Mouse (Mus musculus): ENCODE measurements around the gene Rgsl1. TPM values are rescaled to one million over a fixed set of nuclear protein-coding genes. Genes with fewer than 3 reads are reported as not detected.
"Not testable (repeated sequence)": the region's sequence is repeated elsewhere in the genome, so short reads cannot be mapped to it uniquely, and the experiment has no call there.

Gene Rgsl1
- polyA plus RNA-seq (2012; ENCODE audit: insufficient read depth, insufficient read length, missing spikeins) = 0.36 and 0.49 TPM in 2 replicates

DNA sequence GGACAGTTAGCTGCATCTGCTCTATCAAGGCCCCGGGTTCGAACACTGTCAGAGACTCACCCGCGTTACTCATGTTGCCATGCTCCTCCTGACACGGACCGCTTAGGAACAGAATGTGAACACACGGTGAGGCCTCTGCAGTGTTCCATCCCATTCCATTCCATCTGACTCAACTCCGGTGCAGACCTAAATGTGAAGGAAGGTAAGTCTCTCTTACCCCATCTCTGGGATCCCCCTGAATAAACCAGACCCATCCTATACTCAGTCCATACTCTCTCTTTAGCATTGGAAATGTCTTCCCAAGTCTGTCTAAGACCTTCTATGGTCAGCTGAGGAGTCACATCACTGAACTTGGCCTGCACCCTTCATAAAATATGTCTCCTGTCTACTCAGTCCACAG, at the start of gene Rgsl1:
TSS of gene Rgsl1 (minus strand) at position 101 of the 400 bp plus-strand sequence.
- no peak for TF ChIP-seq POLR2A (IDR thresholded peaks at IDR 0.05; ENCODE audit: borderline replicate concordance, low read depth, low read length)
- H3K27ac ChIP-seq (ENCODE audit: insufficient read depth, low read depth, low read length) = no peak within 1 kb of the TSS
- no peak within 1 kb of the TSS for H3K4me3 ChIP-seq (ENCODE audit: insufficient read depth, low read length)
- H3K4me1 ChIP-seq (ENCODE audit: control insufficient read depth, insufficient read depth, low read length) = peaks cover 3% of the 10 kb centered on the region

DNA sequence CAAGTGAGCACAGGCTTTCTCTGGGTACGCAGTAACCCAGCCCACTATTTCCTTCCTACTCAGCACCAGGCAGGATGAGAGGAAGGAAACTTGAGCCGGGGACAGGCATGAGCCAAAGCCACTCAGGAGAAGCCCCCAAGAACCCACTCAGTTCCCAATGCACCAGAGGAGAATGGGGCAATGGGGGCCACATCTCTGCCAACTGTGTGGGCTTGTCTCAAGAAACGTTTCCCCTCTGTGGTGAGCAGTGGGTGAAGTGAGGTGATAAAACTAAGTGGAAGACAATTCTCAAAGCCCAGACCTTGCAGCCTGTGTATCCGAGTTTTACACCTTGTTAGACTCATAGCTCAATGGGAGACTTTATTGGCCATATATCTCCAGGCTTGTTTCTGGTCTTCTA, 47.5 kb upstream of the Rgsl1 start, which contains the start of gene Teddm1a:
TSS of gene Teddm1a (plus strand) at position 301 of the 400 bp plus-strand sequence.
- TF ChIP-seq CTCF (IDR thresholded peaks at IDR 0.05; ENCODE audit: low read depth, low read length) (no peak), POLR2A (IDR thresholded peaks at IDR 0.05; ENCODE audit: borderline replicate concordance, low read depth, low read length) (no peak)
- no peak within 1 kb of the TSS for H3K27ac ChIP-seq (ENCODE audit: insufficient read depth, low read depth, low read length)
- H3K4me1 ChIP-seq (ENCODE audit: control insufficient read depth, insufficient read depth, low read length) = peaks cover 11% of the 10 kb centered on the region
- H3K4me3 ChIP-seq (ENCODE audit: insufficient read depth, low read length) = no peak within 1 kb of the TSS

DNA sequence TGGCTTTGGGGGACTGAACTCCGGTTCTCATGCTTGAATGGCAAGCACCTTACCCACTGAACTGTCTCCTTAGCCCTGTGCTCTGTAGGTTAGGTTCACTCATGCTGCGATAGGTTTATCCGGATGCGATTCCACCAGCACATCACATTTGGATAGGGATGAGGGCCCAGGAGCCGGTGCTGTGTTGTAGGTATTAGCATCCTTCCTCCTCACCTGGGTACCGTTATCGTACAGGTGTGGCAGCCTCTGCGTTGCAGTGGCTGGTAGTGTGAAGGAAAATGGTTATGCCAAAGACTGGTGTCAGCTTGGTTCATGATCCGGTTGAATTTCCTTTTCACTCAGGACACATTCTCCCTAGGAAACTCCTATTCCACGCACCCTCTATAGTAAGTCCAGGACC, 46.2 kb upstream of the Rgsl1 start:
- Histone ChIP-seq H3K4me3 (ENCODE audit: insufficient read depth, low read length) (no peak overlapping the region), H3K27ac (ENCODE audit: insufficient read depth, low read depth, low read length) (no peak overlapping the region), H3K4me1 (ENCODE audit: control insufficient read depth, insufficient read depth, low read length) (peaks cover 10% of the 10 kb centered on the region)
- TF ChIP-seq POLR2A (IDR thresholded peaks at IDR 0.05; ENCODE audit: borderline replicate concordance, low read depth, low read length) (no peak), CTCF (IDR thresholded peaks at IDR 0.05; ENCODE audit: low read depth, low read length) (no peak)

DNA sequence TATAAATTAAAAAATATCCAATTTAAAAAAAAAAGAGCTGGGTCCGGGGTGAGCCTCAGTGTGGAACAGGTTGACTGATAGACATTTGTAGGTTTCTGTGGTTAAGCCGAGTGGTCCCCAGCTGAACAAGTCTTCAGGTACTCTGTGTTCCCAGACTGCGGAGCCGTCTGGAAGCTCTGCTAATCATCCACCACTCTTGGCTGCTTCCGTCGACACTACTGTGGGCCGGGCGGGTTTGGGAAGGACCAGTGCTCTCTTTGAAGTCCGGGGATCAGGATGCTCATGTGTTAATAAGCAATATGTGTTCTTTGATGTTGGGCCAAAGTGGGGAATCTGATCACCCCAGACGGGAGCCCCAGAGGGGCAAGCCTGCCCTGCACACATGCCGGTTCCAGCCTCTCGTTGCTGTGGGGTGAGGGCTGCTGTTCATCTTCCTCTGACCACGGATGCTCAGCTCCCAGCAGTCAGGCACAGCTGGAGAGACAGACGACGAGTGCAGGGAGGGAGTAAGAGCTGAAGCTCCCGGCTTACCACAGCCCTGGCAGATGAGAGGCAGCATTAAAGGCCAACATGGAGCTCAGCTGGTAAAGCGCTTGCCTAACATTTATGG, 42.2 kb upstream of the Rgsl1 start:
- Histone ChIP-seq H3K27ac (ENCODE audit: insufficient read depth, low read depth, low read length) (no peak overlapping the region), H3K4me3 (ENCODE audit: insufficient read depth, low read length) (no peak overlapping the region), H3K4me1 (ENCODE audit: control insufficient read depth, insufficient read depth, low read length) (no peaks in the 10 kb centered on the region)
- TF ChIP-seq POLR2A (IDR thresholded peaks at IDR 0.05; ENCODE audit: borderline replicate concordance, low read depth, low read length) (no peak), CTCF (IDR thresholded peaks at IDR 0.05; ENCODE audit: low read depth, low read length) (no peak)

DNA sequence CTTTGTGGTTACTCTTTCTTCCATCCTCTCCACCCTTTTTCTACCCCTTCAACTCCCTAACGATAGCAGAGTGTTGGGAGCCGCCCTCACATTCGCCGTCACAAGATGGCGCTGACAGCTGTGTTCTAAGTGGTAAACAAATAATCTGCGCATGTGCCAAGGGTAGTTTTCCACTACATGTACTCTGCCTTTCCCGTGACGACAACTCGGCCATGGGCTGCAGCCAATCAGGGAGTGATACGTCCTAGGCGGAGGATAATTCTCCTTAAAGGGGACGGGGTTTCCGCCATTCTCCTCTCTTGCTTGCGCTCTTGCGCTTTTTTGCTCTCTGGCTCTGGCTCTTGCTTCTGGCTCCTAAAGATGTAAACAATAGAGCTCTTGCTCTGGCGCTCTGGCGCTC, 36.4 kb upstream of the Rgsl1 start:
- not testable (repeated sequence) for H3K4me3 ChIP-seq (ENCODE audit: insufficient read depth, low read length); H3K4me1 ChIP-seq (ENCODE audit: control insufficient read depth, insufficient read depth, low read length)

DNA sequence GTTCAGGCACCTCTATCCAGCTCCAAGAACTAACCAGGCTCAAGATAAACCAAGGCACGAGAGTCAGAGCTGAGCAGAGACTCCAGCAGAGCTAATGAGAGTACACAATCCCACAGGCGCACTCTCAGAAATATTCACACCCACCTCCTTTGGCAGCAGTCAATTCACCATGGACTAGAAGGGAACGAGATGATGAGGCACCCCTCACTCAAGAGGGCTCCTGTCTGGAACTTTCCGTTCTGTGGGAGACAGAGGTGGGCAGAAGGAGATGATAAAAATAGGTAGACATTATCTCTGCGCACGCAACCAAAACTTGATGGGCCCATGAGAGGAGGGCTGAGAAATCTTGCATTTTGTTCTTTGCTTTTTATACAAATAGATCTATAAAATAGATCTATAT, 30.1 kb upstream of the Rgsl1 start, which contains the start of gene Teddm1b:
TSS of gene Teddm1b (plus strand) at position 301 of the 400 bp plus-strand sequence.
- TF ChIP-seq POLR2A (IDR thresholded peaks at IDR 0.05; ENCODE audit: borderline replicate concordance, low read depth, low read length) = no peak
- TF ChIP-seq CTCF (IDR thresholded peaks at IDR 0.05; ENCODE audit: low read depth, low read length) = no peak
- Histone ChIP-seq H3K4me3 (ENCODE audit: insufficient read depth, low read length) (no peak within 1 kb of the TSS), H3K27ac (ENCODE audit: insufficient read depth, low read depth, low read length) (no peak within 1 kb of the TSS), H3K4me1 (ENCODE audit: control insufficient read depth, insufficient read depth, low read length) (no peaks in the 10 kb centered on the region)

More for the DNA sequence above, 36.4 kb upstream of the Rgsl1 start:
- H3K27ac ChIP-seq (ENCODE audit: insufficient read depth, low read depth, low read length) = not testable (repeated sequence)

DNA sequence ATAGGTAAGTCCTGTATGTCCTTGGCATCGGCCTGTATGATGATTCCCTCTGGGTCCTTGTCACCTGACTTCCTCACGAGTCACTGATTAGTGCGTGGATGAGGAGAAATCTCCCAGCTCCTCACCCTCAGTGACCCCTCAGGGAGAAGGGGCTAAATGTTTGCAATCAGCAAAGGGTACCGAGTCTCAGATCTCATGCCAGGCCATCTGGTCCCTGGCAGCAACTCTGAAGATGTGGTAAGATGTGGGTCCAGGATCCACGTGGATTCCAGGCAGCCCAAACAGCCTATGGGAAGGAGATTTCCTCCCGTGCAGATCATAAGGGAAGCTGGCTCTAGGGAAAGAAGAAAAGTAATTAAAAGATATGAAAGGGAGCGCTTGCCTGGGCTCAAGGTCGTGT, 12.0 kb upstream of the Rgsl1 start:
- Histone ChIP-seq H3K4me1 (ENCODE audit: control insufficient read depth, insufficient read depth, low read length) (no peaks in the 10 kb centered on the region), H3K4me3 (ENCODE audit: insufficient read depth, low read length) (no peak overlapping the region), H3K27ac (ENCODE audit: insufficient read depth, low read depth, low read length) (no peak overlapping the region)
- TF ChIP-seq POLR2A (IDR thresholded peaks at IDR 0.05; ENCODE audit: borderline replicate concordance, low read depth, low read length) (no peak), CTCF (IDR thresholded peaks at IDR 0.05; ENCODE audit: low read depth, low read length) (no peak)

DNA sequence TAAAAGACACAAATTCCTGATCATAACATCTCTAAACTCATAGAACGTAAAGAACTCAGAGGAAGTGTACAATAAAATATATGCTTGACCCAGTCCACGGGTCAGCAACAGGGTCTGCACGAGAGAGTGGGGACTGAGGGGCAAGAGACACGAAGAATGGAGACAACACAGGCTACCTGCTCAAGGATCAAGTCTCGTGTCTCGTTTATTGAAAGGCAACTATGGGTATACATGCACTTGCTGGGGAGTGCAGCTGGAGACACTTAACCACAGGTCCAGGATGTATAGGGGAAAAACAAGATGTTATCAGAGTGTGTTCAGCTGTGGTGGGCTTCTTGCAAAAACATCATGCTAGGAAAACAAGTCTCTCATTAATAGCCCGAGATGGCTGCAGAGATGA, 8.8 kb upstream of the Rgsl1 start:
- not testable (repeated sequence) for H3K27ac ChIP-seq (ENCODE audit: insufficient read depth, low read depth, low read length); H3K4me3 ChIP-seq (ENCODE audit: insufficient read depth, low read length); H3K4me1 ChIP-seq (ENCODE audit: control insufficient read depth, insufficient read depth, low read length)

DNA sequence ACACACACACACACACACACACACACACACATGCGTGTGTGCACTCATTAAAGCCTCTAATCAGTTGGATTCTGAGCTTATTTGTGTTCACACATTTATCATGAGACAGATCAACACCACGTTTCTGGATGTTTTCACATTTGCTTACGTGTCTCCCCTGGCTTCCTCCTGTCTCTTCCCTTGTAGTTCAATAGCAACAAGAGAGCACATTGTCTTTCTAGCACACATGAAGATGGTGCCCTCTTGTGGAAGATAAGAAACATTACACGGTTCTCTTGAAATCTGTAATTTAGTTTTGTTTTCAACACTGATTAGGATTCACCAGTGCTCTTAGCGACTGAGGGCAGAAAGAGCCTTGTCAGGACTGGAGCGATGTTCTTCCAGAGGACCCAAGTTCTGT, 2.9 kb upstream of the Rgsl1 start:
- Histone ChIP-seq H3K4me1 (ENCODE audit: control insufficient read depth, insufficient read depth, low read length) (no peaks in the 10 kb centered on the region; the same call in 1 of the 2 replicates), H3K4me3 (ENCODE audit: insufficient read depth, low read length) (peak overlapping the region; percentile 32; the same call in 1 of the 2 replicates), H3K27ac (ENCODE audit: insufficient read depth, low read depth, low read length) (no peak overlapping the region)
- TF ChIP-seq POLR2A (IDR thresholded peaks at IDR 0.05; ENCODE audit: borderline replicate concordance, low read depth, low read length) (no peak), CTCF (IDR thresholded peaks at IDR 0.05; ENCODE audit: low read depth, low read length) (no peak)

DNA sequence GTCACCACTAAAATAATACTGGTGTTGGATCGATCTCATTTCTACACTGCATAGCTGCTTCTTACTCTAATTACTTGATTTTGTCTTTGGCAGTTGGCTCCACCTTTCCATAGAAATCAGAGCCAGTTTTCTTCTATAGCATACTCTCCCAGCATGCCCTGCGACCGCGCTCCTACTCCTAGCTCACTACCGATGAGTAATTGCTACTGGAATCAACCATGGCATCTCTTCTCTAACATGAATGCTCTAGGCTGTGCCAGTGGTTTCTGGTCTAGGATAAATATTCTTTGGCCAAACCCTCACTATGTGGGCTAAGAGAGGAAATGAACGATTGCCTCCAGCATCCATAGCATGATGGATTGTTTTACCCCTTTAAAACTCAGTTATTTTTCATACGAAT, 2.5 kb upstream of the Rgsl1 start:
- TF ChIP-seq CTCF (IDR thresholded peaks at IDR 0.05; ENCODE audit: low read depth, low read length) = no peak
- no peak overlapping the region for H3K27ac ChIP-seq (ENCODE audit: insufficient read depth, low read depth, low read length)

More for the DNA sequence above, 2.5 kb upstream of the Rgsl1 start:
- H3K4me3 ChIP-seq (ENCODE audit: insufficient read depth, low read length) = no peak overlapping the region
- H3K4me1 ChIP-seq (ENCODE audit: control insufficient read depth, insufficient read depth, low read length) = no peaks in the 10 kb centered on the region; the same call in 1 of the 2 replicates

Data from bone marrow macrophage, adult 2 months (primary cell).